Comparison of ENCODE assay signal across 23 mouse cellular contexts in the genomic region with DNA sequence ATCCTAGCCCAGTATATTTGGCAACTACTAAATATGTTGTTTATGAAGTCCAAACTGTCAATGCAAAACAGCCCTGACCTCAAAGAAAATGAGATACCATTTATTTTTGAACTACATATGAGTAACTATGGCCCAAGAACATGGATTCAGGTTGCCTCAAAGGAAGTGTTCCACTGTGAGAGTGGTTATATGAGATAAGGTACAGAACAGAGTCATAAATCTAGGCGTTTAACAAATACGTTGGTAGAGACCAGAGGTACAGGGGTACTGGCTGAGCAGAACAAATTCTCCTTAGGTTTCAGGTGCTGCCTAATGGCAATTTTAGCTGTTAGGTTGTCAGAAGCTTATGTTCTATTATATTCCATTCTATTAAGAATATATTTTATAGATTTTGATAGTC.
"Had no signal": no experiment of that assay in that cellular context is flagged by ENCODE, and none has a peak within 500 bp of the region (broad histone marks: within the 10 kb centered on the region; RNA-seq: fewer than 3 reads in every experiment).

No protein-coding gene starts in this region.

- H3K4me3 ChIP-seq: intestine, embryonic 15.5 days; kidney, embryonic 15.5 days; limb, embryonic 10.5 days; limb, embryonic 13.5 days; lung, embryonic 15.5 days; midbrain, embryonic 12.5 days; midbrain, embryonic 15.5 days; neural tube, embryonic 12.5 days; neural tube, embryonic 15.5 days had no signal

- H3K4me1 ChIP-seq: intestine, embryonic 15.5 days; limb, embryonic 10.5 days; limb, embryonic 13.5 days; lung, embryonic 15.5 days; midbrain, embryonic 12.5 days; midbrain, embryonic 15.5 days; neural tube, embryonic 12.5 days; neural tube, embryonic 15.5 days had no signal

- ATAC-seq: intestine, embryonic 15.5 days; midbrain, embryonic 15.5 days had no signal

- H3K27ac ChIP-seq: intestine, embryonic 15.5 days; kidney, embryonic 15.5 days; limb, embryonic 10.5 days; limb, embryonic 13.5 days; lung, embryonic 15.5 days; midbrain, embryonic 12.5 days; midbrain, embryonic 15.5 days; neural tube, embryonic 12.5 days; neural tube, embryonic 15.5 days; stomach, postnatal 0 days had no signal

- DNase-seq: kidney, adult 11 months; kidney, adult 8-10 months; kidney, postnatal 14 days; kidney, postnatal 4 days; layer of hippocampus, adult 9-11 months; lung, postnatal 10 days; lung, postnatal 36 days; right cerebral cortex, adult 18-20 months; right cerebral cortex, postnatal 14 days; right cerebral cortex, postnatal 4 days; thymus, adult 2 months; thymus, postnatal 14 days; thymus, postnatal 4 days had no signal

- H3K27me3 ChIP-seq: intestine, embryonic 15.5 days; kidney, embryonic 15.5 days; limb, embryonic 13.5 days; lung, embryonic 15.5 days; midbrain, embryonic 12.5 days; midbrain, embryonic 15.5 days; neural tube, embryonic 12.5 days; neural tube, embryonic 15.5 days had no signal

- H3K9ac ChIP-seq: intestine, embryonic 15.5 days; kidney, embryonic 15.5 days; limb, embryonic 13.5 days; lung, embryonic 15.5 days; midbrain, embryonic 12.5 days; midbrain, embryonic 15.5 days; neural tube, embryonic 12.5 days; neural tube, embryonic 15.5 days had no signal

- H3K36me3 ChIP-seq: intestine, embryonic 15.5 days; limb, embryonic 10.5 days; limb, embryonic 13.5 days; lung, embryonic 15.5 days; midbrain, embryonic 12.5 days; midbrain, embryonic 15.5 days; neural tube, embryonic 12.5 days; neural tube, embryonic 15.5 days had no signal

- H3K9me3 ChIP-seq: intestine, embryonic 15.5 days; kidney, embryonic 15.5 days; limb, embryonic 10.5 days; limb, embryonic 13.5 days; lung, embryonic 15.5 days; midbrain, embryonic 12.5 days; midbrain, embryonic 15.5 days; neural tube, embryonic 12.5 days; neural tube, embryonic 15.5 days had no signal

- H3K4me2 ChIP-seq: intestine, embryonic 15.5 days; kidney, embryonic 15.5 days; limb, embryonic 13.5 days; lung, embryonic 15.5 days; midbrain, embryonic 12.5 days; midbrain, embryonic 15.5 days; neural tube, embryonic 12.5 days; neural tube, embryonic 15.5 days had no signal
